Mouse (Mus musculus) Patski (cell line): Measurements from ENCODE around the gene Txlng. TPM values are rescaled to one million over a fixed set of nuclear protein-coding genes. Genes with fewer than 3 reads are reported as not detected.
"Not testable (repeated sequence)": the region's sequence is repeated elsewhere in the genome, so short reads cannot be mapped to it uniquely, and the experiment has no call there.

Experiments
- ATAC-seq: fragments of 100-300 bp; one replicate; pipeline ENCODE4 v1.8.0; 2021
- CTCF ChIA-PET: fragments of 350-600 bp; sonication (Branson Sonifier 250); formaldehyde crosslinking; loops from one replicate; lab custom pipeline; 2022; ENCODE audit warnings: inconsistent platforms; lab: Charles Lee
- POLR2A ChIA-PET: fragments of 350-600 bp; sonication (Branson Sonifier 250); formaldehyde crosslinking; loops from one replicate; lab custom pipeline; 2022; ENCODE audit warnings: antibody characterized with exemption, inconsistent platforms; lab: Charles Lee
- DNase-seq: peaks from one replicate; pipeline ENCODE4 v3.0.0-alpha.2; 2011; ENCODE audit warnings: low read depth, low spot score
- H3K27me3 ChIP-seq: fragments of 371-371 bp; one replicate; pipeline ENCODE4 v1.5.1; 2021
- CTCF ChIP-seq: fragments of 100-300 bp; IDR thresholded peaks from one replicate; pipeline ENCODE4 v1.5.1; 2021
- in situ Hi-C: fragments of 300-500 bp; cut with MboI; formaldehyde crosslinking; loops from 3 replicates; pipeline ENCODE4 v1.11.1; 2018; ENCODE audit warnings: low pct_unique_long_range_greater_than_20kb, mixed read lengths
- polyA plus RNA-seq: library from polyadenylated mRNA; unstranded; gene quantifications from one replicate; pipeline ENCODE4 v1.2.3, GENCODE M21; 2021

The Txlng gene
- polyA plus RNA-seq, 1 experiment from 2014 or later: 10.6 TPM

DNA sequence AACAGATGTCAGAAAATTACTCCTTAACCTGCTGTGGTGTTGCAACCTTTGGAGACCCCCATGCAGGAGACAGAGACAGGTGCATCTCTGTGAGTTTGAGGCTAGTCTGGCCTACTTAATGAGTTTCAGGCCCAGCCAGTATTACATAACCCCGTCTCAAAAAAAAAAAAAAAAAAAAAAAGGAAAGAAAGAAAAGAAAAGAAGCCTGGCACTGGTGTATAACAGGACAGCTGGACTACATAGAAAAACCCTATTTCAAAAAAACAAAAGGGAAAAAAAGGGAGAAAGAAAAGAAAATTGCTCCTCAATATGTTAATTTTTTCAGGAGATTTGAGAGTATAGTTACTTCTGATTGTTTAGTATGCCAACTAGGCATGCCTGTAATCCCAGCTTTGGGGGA, 1.8 kb upstream of the Txlng start:
- no peaks in the 10 kb centered on the region for H3K27me3 ChIP-seq
- no peak for TF ChIP-seq CTCF
- ChIA-PET CTCF (interaction anchor here (2.0 kb wide), 1 partner anchor 17 kb away, joined by 8 read pairs; no protein-coding TSS in a partner anchor), POLR2A (no interaction called here)
- ATAC-seq: no peak
- in situ Hi-C loops: no loop called here
- no peak for DNase-seq

DNA sequence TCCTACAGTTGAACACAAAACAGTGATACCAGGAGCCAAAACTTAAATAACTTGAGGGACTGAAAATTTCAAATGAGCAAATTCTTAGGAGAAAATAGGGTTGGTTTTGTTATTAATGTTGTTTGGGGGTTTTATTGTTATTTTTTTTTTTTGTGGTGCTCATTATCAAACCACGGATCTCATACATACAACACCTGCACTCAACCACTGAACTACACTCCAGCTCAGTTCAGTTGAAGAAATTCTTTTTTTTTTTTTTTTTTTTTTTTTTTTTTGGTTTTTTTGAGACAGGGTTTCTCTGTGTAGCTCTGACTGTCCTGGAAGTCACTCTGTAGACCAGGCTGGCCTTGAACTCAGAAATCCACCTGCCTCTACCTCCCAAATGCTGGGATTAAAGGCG, 1.1 kb upstream of the Txlng start:
- H3K27me3 ChIP-seq, CTCF ChIA-PET, in situ Hi-C loops: not testable (repeated sequence)

DNA sequence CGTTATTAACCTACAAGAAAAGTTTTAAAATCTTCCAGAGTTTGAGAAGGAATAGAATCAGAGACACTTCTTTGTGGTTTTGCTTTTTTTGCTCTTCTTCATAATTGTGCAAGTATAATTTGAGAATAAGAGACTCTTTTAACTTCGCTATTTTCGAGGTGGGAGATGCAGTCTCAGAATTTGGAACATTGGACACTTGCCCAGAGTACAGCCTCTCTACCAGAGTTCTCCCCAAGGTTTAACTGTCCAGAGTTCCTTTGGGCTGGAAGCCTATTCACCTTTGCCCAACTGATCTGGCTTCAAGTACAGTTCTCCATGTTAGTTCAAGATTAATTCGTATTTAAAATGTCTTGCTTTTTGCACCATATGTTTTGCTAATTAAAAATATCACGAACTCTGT, 487 bp upstream of the Txlng start:
- in situ Hi-C loops: no loop called here
- POLR2A ChIA-PET: no interaction called here
- no peaks in the 10 kb centered on the region for H3K27me3 ChIP-seq
- CTCF ChIA-PET: no interaction called here
- no peak for ATAC-seq
- no peak for TF ChIP-seq CTCF
- no peak for DNase-seq

More for the DNA sequence above, 1.1 kb upstream of the Txlng start:
- DNase-seq, ATAC-seq, POLR2A ChIA-PET: not testable (repeated sequence)

DNA sequence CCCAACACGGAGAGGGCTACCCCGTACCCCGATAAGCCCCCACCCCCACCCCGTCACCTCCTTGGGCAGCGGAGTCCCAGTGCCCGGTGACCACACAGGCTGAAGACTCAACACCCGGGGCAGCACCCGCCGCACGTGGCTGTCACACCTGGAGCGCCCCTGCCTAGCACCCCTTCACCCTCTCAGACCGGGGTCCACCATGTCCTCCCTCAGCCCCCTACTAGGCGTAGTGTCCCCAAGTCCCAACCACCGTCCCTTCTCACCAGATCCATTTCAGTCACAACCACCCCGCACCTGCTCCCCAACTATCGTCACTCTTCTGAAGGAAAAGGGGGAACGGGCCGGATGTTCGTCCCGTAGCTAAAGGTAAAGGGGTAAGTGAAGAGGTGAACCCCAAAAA, 471 bp downstream of the Txlng start:
- ATAC-seq (no peak), DNase-seq (no peak)
- no peaks in the 10 kb centered on the region for H3K27me3 ChIP-seq
- in situ Hi-C loops: no loop called here
- no peak for TF ChIP-seq CTCF
- ChIA-PET CTCF (no interaction called here), POLR2A (no interaction called here)

DNA sequence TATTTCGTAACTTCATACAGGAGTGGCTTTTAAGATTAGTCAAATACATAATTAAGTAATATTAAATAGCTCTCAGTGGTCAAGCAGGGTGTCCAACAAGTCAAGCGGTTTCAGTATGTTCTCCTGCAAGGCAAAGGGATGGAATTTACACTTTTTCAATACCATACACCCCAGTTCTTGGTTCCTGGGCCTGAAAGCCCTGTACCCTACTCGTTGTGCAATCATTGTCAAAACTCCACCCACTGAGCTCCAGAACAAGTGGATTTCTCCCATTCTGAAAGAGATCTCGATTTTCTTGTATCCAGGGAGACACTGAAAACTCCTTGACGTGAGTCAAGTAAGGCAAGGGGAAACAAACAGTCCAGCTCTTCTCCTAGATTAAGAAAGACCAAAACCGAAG, 1.2 kb downstream of the Txlng start:
- no peak for DNase-seq
- POLR2A ChIA-PET: no interaction called here
- ATAC-seq: no peak
- no peak for TF ChIP-seq CTCF
- in situ Hi-C loops: no loop called here
- CTCF ChIA-PET: interaction anchor here (0.6 kb wide), 1 partner anchor 16 kb away, joined by 3 read pairs; no protein-coding TSS in a partner anchor
- no peaks in the 10 kb centered on the region for H3K27me3 ChIP-seq

DNA sequence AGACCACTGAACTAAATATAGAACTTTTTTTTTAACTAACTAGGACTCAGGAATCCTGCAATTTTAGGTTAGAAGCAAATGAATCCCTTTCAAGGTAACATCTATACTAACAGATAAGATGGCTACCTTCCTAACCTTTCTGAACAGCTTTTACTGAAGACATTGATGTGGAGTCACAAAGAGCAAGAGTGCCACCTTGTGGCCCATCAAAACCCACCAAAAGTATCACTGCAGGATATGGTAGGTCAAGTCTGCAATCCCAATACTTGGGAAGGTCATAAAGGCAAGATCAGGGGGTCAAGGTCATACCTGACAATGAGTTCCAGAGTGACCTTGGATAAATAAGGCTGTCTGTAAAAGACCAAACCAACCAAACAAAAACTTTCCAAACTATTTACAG, 28.9 kb downstream of the Txlng start:
- DNase-seq: peak; percentile 10
- CTCF ChIA-PET: interaction anchor here (0.8 to 1.7 kb wide), 5 partner anchors 9 to 646 kb away, joined by 3 to 7 read pairs (median 4); no protein-coding TSS in a partner anchor
- TF ChIP-seq CTCF: peak; percentile 68
- in situ Hi-C loops: no loop called here
- no peak for ATAC-seq
- POLR2A ChIA-PET: interaction anchor here (0.5 kb wide), 1 partner anchor 417 kb away, joined by 4 read pairs; no protein-coding TSS in a partner anchor
- peaks cover 3% of the 10 kb centered on the region for H3K27me3 ChIP-seq

DNA sequence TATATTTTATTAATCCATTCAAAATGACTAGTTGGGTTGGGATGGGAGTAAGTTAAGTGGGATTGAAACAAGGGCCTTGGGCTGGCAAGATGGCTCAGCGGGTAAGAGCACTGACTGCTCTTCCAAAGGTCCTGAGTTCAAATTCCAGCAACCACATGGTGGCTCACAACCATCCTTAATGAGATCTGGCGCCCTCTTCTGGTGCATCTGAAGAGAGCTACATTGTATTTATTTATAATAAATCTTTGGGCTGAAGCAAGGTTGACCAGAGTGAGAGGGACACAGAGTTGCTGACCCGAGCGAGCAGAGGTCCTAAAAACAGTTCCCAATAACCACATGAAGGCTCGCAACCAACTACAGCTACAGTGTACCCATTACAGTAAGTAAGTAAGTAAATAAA, 37.9 kb downstream of the Txlng start:
- CTCF ChIA-PET: interaction anchor here (1.1 kb wide), 1 partner anchor 16 kb away, joined by 3 read pairs; no protein-coding TSS in a partner anchor
- peaks cover 13% of the 10 kb centered on the region for H3K27me3 ChIP-seq
- DNase-seq, ATAC-seq, in situ Hi-C loops, POLR2A ChIA-PET: not testable (repeated sequence)
- peak; percentile 41 for TF ChIP-seq CTCF

DNA sequence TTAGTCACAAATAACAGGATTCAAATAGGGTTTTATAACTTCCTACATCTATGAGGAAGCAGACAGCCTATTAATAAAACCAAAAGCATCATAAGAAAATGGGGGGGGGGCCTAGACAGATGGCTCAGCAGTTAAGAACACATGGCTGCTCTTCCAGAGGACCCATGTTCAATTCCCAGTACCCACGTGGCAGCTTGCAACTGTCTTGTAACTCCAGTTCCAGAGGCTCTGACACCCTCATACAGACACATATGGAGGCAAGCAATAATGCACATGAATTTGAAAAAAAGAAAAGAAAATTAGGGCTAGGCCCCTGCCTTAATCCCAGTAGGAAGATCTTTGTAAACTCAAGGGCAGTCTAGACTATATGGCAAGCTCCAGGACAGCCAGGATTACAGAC, 40.9 kb downstream of the Txlng start:
- no peak for ATAC-seq
- peaks cover 19% of the 10 kb centered on the region for H3K27me3 ChIP-seq
- in situ Hi-C loops: no loop called here
- ChIA-PET POLR2A (no interaction called here), CTCF (interaction anchor here (1.1 to 1.5 kb wide), 2 partner anchors 10 to 13 kb away, joined by 3 read pairs; no protein-coding TSS in a partner anchor)
- TF ChIP-seq CTCF: no peak
- DNase-seq: no peak

DNA sequence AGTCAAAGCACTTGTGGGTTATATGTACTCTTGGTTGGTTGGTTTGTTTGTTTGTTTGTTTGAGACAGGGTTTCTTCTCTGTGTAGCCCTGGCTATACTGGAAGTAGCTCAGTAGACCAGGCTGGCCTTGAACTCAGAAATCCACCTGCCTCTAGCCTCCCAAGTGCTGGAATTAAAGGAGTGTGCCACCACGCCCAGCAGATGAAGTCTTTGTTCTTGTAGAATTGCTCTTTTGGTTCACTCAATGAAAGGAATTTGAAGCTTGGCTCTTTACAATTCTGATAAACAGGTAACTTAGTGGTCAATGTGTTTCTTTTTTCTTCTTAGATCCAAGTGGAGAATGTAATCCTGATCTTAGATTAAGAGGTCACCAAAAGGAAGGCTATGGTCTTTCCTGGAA, 58.5 kb downstream of the Txlng start:
- ATAC-seq (no peak), DNase-seq (no peak)
- in situ Hi-C loops: no loop called here
- TF ChIP-seq CTCF: no peak
- CTCF ChIA-PET: interaction anchor here (0.8 kb wide), 1 partner anchor 52 kb away, joined by 3 read pairs; no protein-coding TSS in a partner anchor
- POLR2A ChIA-PET: interaction anchor here (1.4 kb wide), 1 partner anchor 11 kb away, joined by 5 read pairs; the partner anchor contains the start of gene Rbbp7
- H3K27me3 ChIP-seq: peaks cover 11% of the 10 kb centered on the region

DNA sequence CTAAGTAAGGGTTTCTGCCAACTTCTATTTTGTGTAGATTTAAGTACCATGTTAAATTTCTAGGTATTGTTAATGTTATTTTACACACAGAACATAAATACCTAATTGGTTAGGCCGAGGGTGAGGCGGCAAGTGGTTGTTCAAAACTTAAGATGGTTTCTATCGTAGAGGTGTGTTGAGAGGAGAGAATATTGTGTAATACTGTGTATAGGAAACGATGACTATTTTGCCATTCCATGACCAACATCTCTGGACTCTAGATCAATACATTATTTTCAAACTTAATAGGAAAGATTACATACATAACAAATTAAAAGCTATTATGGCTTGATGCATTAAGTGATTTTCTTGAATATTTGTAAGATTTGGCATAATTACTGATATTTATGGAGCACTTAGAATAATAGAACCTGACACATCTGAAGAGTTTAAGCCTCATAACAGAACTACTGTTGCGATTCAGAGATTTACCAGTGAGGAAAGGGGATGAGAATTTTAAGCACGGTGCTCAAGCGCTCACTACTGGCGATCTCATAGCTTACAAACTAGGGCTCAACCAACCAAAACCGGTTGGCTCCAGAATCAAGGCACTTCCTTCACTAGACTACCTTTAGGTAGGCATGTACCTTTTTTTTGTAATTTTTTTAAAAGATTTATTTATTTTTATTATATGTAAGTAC, 67.4 kb downstream of the Txlng start:
- in situ Hi-C loops: loop anchor here (5.0 kb wide), 1 partner anchor 40 kb away; no protein-coding TSS in a partner anchor
- no peak for TF ChIP-seq CTCF
- ChIA-PET CTCF (interaction anchor here (1.1 kb wide), 1 partner anchor 10 kb away, joined by 3 read pairs; no protein-coding TSS in a partner anchor), POLR2A (no interaction called here)
- H3K27me3 ChIP-seq: no peaks in the 10 kb centered on the region
- DNase-seq: peak; percentile 15
- no peak for ATAC-seq

DNA sequence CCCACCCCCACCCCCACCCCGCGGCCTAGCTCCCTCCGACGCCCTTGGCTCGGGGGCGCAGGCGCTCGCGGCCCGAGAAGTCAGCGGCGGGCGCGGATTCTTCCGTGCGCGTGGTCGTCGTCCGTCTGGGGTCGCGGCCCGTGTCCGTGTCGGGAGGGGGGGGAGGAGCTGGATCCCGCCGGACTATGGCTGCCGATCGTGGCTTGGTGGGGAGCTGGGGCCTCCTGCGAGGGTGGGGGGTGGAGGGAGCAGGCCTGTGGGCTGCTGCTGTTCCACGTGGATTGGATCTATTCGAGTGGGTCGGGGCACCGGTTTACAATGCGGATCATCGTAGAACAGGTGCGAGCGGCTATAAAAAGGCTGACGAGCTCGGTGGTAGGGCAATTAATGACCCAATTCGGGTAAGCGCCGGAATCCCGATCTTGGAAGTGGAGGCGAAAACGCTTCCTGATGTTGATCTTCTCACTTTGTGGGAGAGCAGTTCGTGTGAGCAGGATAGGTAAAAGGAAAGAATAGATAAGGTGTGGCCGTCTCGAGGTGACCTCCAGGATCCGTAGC, 68.2 kb downstream of the Txlng start:
- H3K27me3 ChIP-seq: no peaks in the 10 kb centered on the region
- TF ChIP-seq CTCF: no peak
- in situ Hi-C loops: loop anchor here (5.0 kb wide), 1 partner anchor 39 kb away; no protein-coding TSS in a partner anchor
- ChIA-PET CTCF (no interaction called here), POLR2A (no interaction called here)
- DNase-seq (no peak), ATAC-seq (no peak)
